13 mouse cellular contexts compared by ENCODE assay signal in the genomic region with DNA sequence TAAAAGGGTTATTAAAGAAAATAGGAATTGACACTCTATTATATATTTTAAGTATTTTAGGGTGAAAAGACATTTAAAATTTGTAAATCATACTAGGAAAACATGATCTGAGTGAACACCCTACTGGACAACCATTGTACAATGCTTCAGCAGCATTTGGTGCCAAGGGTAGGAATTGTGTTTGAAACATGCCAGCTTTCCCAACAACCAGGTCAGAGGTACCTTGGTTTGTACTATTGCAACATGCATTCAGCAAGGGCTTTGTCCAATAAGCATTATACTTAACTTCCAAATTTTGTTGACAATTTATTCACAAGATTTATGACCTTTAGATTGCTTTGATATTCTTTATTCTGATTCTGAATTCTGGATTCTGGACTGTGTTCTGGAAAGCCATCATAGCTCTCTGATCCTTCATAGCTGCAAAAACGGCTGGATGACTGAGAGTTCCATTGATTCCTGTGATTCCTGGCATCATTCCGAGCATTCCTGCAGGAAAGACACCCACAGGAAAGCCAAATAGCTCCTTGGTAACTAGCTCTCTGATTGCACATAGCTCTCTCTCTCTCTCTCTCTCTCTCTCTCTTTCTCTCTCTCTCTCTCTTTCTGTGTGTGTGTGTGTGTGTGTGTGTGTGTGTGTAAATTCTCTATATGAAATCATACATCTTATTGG.
DNase-seq lines count a peak whose midpoint lies in the region; ATAC-seq lines count a peak whose summit lies in the region.
"Had no signal": no experiment of that assay in that cellular context is flagged by ENCODE, and none has a peak within 500 bp of the region (broad histone marks: within the 10 kb centered on the region; RNA-seq: fewer than 3 reads in every experiment).

No protein-coding gene starts in this region.

- H3K4me1 ChIP-seq in intestine, embryonic 15.5 days (replicated peaks), result no peaks in the 10 kb centered on the region

- ATAC-seq in intestine, embryonic 15.5 days, result no peak

- intact Hi-C loops in left cerebral cortex, postnatal 14 days (cut with DNase I), result no loop called here

- H3K27me3 ChIP-seq in intestine, embryonic 15.5 days (replicated peaks), result no peaks in the 10 kb centered on the region

- H3K9me3 ChIP-seq in intestine, embryonic 15.5 days, result no peaks in the 10 kb centered on the region

- WGBS in intestine, embryonic 15.5 days, result 22% methylated on average over 2 of the region's 2 CpGs

- H3K27ac ChIP-seq in intestine, embryonic 15.5 days, result no peak overlapping the region
- H3K27ac ChIP-seq: heart, adult 2 months; kidney, postnatal 0 days had no signal

- no peak overlapping the region for H3K9ac ChIP-seq in intestine, embryonic 15.5 days

- peak; percentile 3 to 6 for DNase-seq in cerebellum, postnatal 10 days
- DNase-seq in cerebellum, postnatal 4 days (ENCODE audit: low spot score in 2 of 2), result no peak
- peak; percentile 29 to 36 for DNase-seq in left cerebral cortex, postnatal 14 days (ENCODE audit: low spot score in 2 of 2)
- no peak for DNase-seq in left cerebral cortex, adult 9 months (ENCODE audit: low spot score in 2 of 2)
- peak; percentile 77 for DNase-seq in 3T3-L1 (ENCODE audit: low read depth, low spot score)
- peak; percentile 46 for DNase-seq in gonadal fat pad, adult 2 months (ENCODE audit: low read depth)
- DNase-seq in cerebellum, adult 11-12 months, result no peak
- DNase-seq: cerebellum, adult 8-10 months; heart, adult 2 months had no signal

- H3K4me2 ChIP-seq in intestine, embryonic 15.5 days (replicated peaks), result no peak overlapping the region
- H3K4me2 ChIP-seq: midbrain, embryonic 11.5 days had no signal

- H3K4me3 ChIP-seq in intestine, embryonic 15.5 days (replicated peaks), result no peak overlapping the region
- H3K4me3 ChIP-seq: heart, adult 2 months; myocyte had no signal

- H3K36me3 ChIP-seq in intestine, embryonic 15.5 days, result no peaks in the 10 kb centered on the region

Comparison
In these comparisons a context has a peak if more than half of its experiments do, and no peak if none do; other contexts are left out.
1. DNase-seq: peak in cerebellum, postnatal 10 days (2 of 2), left cerebral cortex, postnatal 14 days (2 of 2), 3T3-L1 (single experiment) and gonadal fat pad, adult 2 months (single experiment); none in cerebellum, postnatal 4 days (0 of 2), left cerebral cortex, adult 9 months (0 of 2) and cerebellum, adult 11-12 months (single experiment).